Mouse (Mus musculus): ENCODE measurements around the gene Krt6a. TPM values are rescaled to one million over a fixed set of nuclear protein-coding genes. Genes with fewer than 3 reads are reported as not detected.
"Not testable (repeated sequence)": the region's sequence is repeated elsewhere in the genome, so short reads cannot be mapped to it uniquely, and the experiment has no call there.

Krt6a gene
- polyA plus RNA-seq, 1 experiment from 2014 or later: 31.8 TPM

- Histone ChIP-seq H3K4me2 (no peak overlapping the region), H3K4me3 (no peak overlapping the region), H3K9me3 (no peaks in the 10 kb centered on the region), H3K27me3 (no peaks in the 10 kb centered on the region; the same call in 1 of the 2 replicates), H3K4me1 (peaks cover 4% of the 10 kb centered on the region; the same call in 1 of the 2 replicates), H3K36me3 (no peaks in the 10 kb centered on the region), H3K27ac (no peak overlapping the region), H3K9ac (no peak overlapping the region)
- no peak for ATAC-seq (ENCODE audit: insufficient number of reproducible peaks, insufficient read depth, low FRiP score, low TSS enrichment, low read depth)
- 34% methylated on average over 2 of the region's 2 CpGs for WGBS
These were observed 8.3 kb upstream of the Krt6a start for GRCm38 (mm10) chr15:101702380-101702779.

DNA sequence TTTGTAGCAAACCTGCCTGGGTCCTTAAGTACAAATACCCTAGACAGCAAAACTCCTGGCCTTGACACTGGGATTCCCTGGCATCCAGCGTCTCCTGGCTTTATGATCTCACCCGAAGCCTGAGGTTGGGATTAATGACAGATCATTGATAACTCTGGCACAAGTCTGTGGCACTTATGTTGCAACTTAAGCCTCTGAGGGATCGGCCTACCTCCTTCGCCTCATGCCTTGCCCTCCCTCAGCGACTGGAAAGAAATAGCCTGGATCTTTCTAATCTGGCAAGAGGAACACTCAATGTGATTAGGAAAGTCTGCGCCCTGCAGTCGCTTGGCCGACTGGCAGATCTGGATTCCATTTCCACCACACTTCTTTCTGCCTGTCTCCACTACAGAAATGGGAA is 5.8 kb upstream of the Krt6a start:
- Histone ChIP-seq H3K9me3 (no peaks in the 10 kb centered on the region), H3K36me3 (no peaks in the 10 kb centered on the region), H3K27ac (no peak overlapping the region), H3K4me2 (no peak overlapping the region), H3K9ac (no peak overlapping the region), H3K4me3 (no peak overlapping the region), H3K4me1 (peaks cover 4% of the 10 kb centered on the region; the same call in 1 of the 2 replicates), H3K27me3 (no peaks in the 10 kb centered on the region; the same call in 1 of the 2 replicates)
- WGBS: 52% methylated on average over 8 of the region's 8 CpGs
- no peak for ATAC-seq (ENCODE audit: insufficient number of reproducible peaks, insufficient read depth, low FRiP score, low TSS enrichment, low read depth)

DNA sequence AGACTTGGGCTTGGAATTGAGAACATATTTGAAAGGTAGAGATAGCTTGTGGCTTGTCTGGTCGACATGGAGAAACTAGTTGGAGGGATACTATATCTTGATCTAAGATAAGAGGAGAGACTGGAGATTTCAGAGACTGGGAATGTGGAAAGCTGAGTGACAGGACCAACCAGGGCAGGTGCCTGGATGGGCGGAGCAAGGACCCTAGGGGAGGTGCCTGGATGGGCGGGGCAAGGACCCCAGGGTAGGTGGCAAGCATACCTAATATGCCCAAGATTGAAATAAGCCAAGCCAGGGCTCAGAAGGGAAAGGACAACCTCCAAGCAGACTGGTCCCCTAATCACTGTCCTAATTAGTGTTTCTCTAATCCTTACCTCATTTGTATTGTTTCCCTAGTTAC is 5.1 kb upstream of the Krt6a start:
- Histone ChIP-seq H3K27ac (no peak overlapping the region), H3K4me1 (peaks cover 4% of the 10 kb centered on the region; the same call in 1 of the 2 replicates), H3K27me3 (no peaks in the 10 kb centered on the region; the same call in 1 of the 2 replicates), H3K9me3 (no peaks in the 10 kb centered on the region), H3K4me3 (no peak overlapping the region), H3K36me3 (no peaks in the 10 kb centered on the region), H3K4me2 (no peak overlapping the region), H3K9ac (no peak overlapping the region)
- no peak for ATAC-seq (ENCODE audit: insufficient number of reproducible peaks, insufficient read depth, low FRiP score, low TSS enrichment, low read depth)
- WGBS: 68% methylated on average over 3 of the region's 3 CpGs

DNA sequence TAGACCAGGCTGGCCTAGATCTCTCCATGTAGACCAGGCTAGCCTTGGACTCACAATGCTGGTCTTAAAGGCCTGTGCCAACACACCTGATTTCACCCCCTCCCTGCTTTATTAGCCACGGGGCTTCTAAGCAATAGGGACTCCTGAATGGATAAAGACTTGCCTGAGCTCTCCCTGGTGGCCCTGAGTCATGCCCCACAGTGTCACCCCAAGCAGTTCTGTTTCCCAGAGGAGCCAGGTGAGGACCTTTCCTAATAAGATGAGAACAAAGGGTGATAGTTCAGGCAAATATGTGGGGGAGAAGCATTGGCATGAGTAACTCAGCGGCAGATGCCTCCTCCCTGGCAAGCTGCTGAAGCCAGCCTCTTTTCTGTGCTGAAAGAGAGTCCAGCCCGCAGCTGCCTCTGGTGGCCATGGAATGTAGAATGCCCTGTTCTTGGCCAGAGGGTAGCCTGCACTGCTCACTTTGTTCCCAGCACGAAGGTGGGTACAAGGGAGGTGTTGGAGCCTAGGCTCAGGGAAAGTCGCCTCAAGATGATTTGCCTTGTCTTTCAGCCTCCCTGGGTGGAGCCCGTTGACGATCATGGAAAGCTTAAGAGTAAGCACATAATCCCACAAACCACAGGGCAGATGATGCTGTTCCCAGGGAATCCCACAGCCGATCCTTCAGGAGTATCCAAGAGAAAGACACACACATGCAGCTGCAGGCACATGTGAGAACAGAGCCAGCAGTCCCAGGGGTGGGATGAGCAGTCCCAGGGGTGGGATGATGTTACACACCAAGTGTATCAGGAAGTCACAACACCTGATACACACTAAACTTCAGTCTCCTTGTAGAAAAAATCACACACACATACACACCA is 3.5 kb upstream of the Krt6a start:
- Histone ChIP-seq H3K4me2 (no peak overlapping the region), H3K27ac (no peak overlapping the region), H3K4me3 (no peak overlapping the region), H3K4me1 (peaks cover 4% of the 10 kb centered on the region; the same call in 1 of the 2 replicates), H3K9ac (no peak overlapping the region), H3K36me3 (no peaks in the 10 kb centered on the region), H3K9me3 (no peaks in the 10 kb centered on the region), H3K27me3 (no peaks in the 10 kb centered on the region; the same call in 1 of the 2 replicates)
- 0 out of 2 replicates have a peak, but pooled peaks have one; percentile 48 for ATAC-seq (ENCODE audit: insufficient number of reproducible peaks, insufficient read depth, low FRiP score, low TSS enrichment, low read depth)
- WGBS: 67% methylated on average over 8 of the region's 8 CpGs

DNA sequence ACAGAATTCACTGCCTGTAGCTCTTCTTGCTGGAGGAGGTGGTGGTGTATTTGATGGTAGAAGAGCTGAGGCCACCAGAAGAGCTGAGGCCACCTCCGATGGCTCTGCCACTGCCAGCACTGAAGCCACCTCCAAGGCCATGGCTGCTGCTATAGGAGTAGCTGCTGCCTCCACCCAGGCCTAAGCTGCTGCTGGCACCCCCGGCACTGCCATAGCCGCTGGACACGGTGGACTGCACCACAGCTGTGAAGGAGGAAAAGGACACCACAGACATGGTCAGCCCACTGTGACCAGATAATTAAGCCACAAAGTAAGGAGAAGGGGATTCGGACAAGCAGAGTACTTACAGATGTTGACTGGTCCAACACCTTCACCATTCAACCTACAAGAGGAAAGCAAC is 3.6 kb downstream of the Krt6a start:
- not testable (repeated sequence) for H3K9me3 ChIP-seq; ATAC-seq (ENCODE audit: insufficient number of reproducible peaks, insufficient read depth, low FRiP score, low TSS enrichment, low read depth); H3K27ac ChIP-seq; H3K4me3 ChIP-seq; H3K9ac ChIP-seq; H3K4me1 ChIP-seq; H3K36me3 ChIP-seq; H3K27me3 ChIP-seq; H3K4me2 ChIP-seq
- WGBS: 92% methylated on average over 5 of the region's 5 CpGs

DNA sequence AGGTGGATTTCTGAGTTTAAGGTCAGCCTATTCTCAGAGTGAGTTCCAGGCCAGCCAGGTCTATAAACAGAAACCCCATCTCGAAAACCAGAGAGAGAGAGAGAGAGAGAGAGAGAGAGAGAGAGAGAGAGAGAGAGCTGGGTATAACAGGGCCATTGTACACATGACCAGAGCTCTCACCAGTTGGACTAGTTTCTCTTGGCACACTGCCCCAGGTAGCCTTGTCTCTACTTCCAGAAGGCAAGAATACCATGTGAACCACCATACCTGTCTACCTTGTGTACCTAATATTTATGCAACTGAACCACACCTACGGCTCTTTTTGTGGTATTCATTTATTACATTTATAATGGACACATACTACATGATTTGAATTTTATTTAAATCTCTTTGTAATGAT is 5.9 kb downstream of the Krt6a start:
- WGBS: 73% methylated on average over 2 of the region's 2 CpGs
- Histone ChIP-seq H3K4me1 (no peaks in the 10 kb centered on the region), H3K27ac (no peak overlapping the region), H3K27me3 (no peaks in the 10 kb centered on the region; the same call in 1 of the 2 replicates), H3K4me2 (no peak overlapping the region), H3K36me3 (no peaks in the 10 kb centered on the region), H3K4me3 (no peak overlapping the region), H3K9me3 (no peaks in the 10 kb centered on the region), H3K9ac (no peak overlapping the region)
- no peak for ATAC-seq (ENCODE audit: insufficient number of reproducible peaks, insufficient read depth, low FRiP score, low TSS enrichment, low read depth)

DNA sequence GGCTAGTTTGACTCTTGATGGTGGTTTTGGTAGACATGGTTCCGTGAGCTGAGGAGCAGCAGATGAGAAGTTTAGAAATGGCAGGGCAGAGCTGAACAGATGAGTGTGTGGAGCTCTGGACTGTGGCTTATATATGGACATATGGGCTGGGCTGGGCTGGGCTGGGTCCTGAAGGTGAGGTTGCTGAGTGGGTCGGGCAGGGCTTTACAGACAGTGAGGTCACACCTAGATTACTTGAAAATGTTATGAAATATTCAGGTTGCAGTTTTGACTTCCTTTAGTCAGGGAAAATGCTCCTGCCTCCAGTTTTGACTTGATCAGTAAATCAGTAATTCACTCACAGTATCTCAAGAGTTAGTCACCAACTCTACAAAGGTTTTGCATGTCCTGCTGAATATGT is 13.9 kb downstream of the Krt6a start, which contains the start of gene Krt6b:
Gene Krt6b, minus strand, starts transcription at position 101 of the 400 bp plus-strand sequence.
- no peaks in the 10 kb centered on the region; the same call in 1 of the 2 replicates for H3K27me3 ChIP-seq
- H3K4me2 ChIP-seq: no peak within 1 kb of the TSS
- no peak within 1 kb of the TSS for H3K4me3 ChIP-seq
- H3K4me1 ChIP-seq: no peaks in the 10 kb centered on the region
- H3K9me3 ChIP-seq: no peaks in the 10 kb centered on the region
- H3K9ac ChIP-seq: no peak within 1 kb of the TSS
- WGBS: 86% methylated on average over 2 of the region's 2 CpGs
- H3K36me3 ChIP-seq: no peaks in the 10 kb centered on the region
- no peak for ATAC-seq (ENCODE audit: insufficient number of reproducible peaks, insufficient read depth, low FRiP score, low TSS enrichment, low read depth)
- H3K27ac ChIP-seq: no peak within 1 kb of the TSS

GRCm38 (mm10) chr15:101675978-101676377 is 18.1 kb downstream of the Krt6a start:
- H3K27ac ChIP-seq: no peak overlapping the region
- no peaks in the 10 kb centered on the region for H3K4me1 ChIP-seq
- H3K9me3 ChIP-seq: no peaks in the 10 kb centered on the region
- WGBS: 81% methylated on average over 1 of the region's 1 CpGs
- no peak overlapping the region for H3K9ac ChIP-seq
- no peak overlapping the region for H3K4me2 ChIP-seq
- H3K27me3 ChIP-seq: no peaks in the 10 kb centered on the region
- no peak overlapping the region for H3K4me3 ChIP-seq
- no peak for ATAC-seq (ENCODE audit: insufficient number of reproducible peaks, insufficient read depth, low FRiP score, low TSS enrichment, low read depth)
- no peaks in the 10 kb centered on the region for H3K36me3 ChIP-seq

- 93% methylated on average over 5 of the region's 5 CpGs for WGBS
- Histone ChIP-seq H3K36me3 (no peaks in the 10 kb centered on the region), H3K4me1 (no peaks in the 10 kb centered on the region), H3K9me3 (no peaks in the 10 kb centered on the region), H3K27me3 (no peaks in the 10 kb centered on the region), H3K4me3 (no peak overlapping the region), H3K27ac (no peak overlapping the region), H3K4me2 (no peak overlapping the region), H3K9ac (no peak overlapping the region)
- ATAC-seq (ENCODE audit: insufficient number of reproducible peaks, insufficient read depth, low FRiP score, low TSS enrichment, low read depth): no peak
These were observed 41.3 kb downstream of the Krt6a start for GRCm38 (mm10) chr15:101652736-101653265.

GRCm38 (mm10) chr15:101647280-101647679 is 46.8 kb downstream of the Krt6a start, which contains the start of gene Gm5478:
TSS of gene Gm5478 (minus strand) at chr15:101647380.
- no peak within 1 kb of the TSS for H3K27ac ChIP-seq
- H3K4me1 ChIP-seq: no peaks in the 10 kb centered on the region
- no peak for ATAC-seq (ENCODE audit: insufficient number of reproducible peaks, insufficient read depth, low FRiP score, low TSS enrichment, low read depth)
- H3K4me3 ChIP-seq: no peak within 1 kb of the TSS
- WGBS: 70% methylated on average over 3 of the region's 3 CpGs
- no peaks in the 10 kb centered on the region for H3K36me3 ChIP-seq
- H3K9ac ChIP-seq: no peak within 1 kb of the TSS
- H3K4me2 ChIP-seq: no peak within 1 kb of the TSS
- H3K27me3 ChIP-seq: no peaks in the 10 kb centered on the region
- no peaks in the 10 kb centered on the region for H3K9me3 ChIP-seq

All from embryonic facial prominence, embryonic 13.5 days (tissue).